ENCODE assay signal across 47 mouse cellular contexts in genomic region chr4:107240196-107240595, GRCm38 (mm10). TPM values are rescaled to one million over a fixed set of nuclear protein-coding genes. Genes with fewer than 3 reads are reported as not detected.
"Had no signal": no experiment of that assay in that cellular context is flagged by ENCODE, and none has a peak within 500 bp of the region (broad histone marks: within the 10 kb centered on the region; RNA-seq: fewer than 3 reads in every experiment).

No protein-coding gene starts in this region.

- ATAC-seq: hindbrain, embryonic 16.5 days; hindbrain, postnatal 0 days; inflammation-experienced regulatory T-cells, adult 6 months; intestine, embryonic 15.5 days; intestine, embryonic 16.5 days; intestine, postnatal 0 days had no signal

- H3K4me1 ChIP-seq: hindbrain, embryonic 10.5 days; hindbrain, embryonic 12.5 days had no signal

- H3K27me3 ChIP-seq: heart, embryonic 12.5 days; heart, embryonic 15.5 days; hindbrain, embryonic 12.5 days; hindbrain, embryonic 13.5 days; hindbrain, embryonic 15.5 days; intestine, embryonic 15.5 days; kidney, embryonic 15.5 days had no signal

- H3K4me3 ChIP-seq: heart, embryonic 10.5 days; heart, embryonic 12.5 days; heart, embryonic 13.5 days; heart, embryonic 15.5 days; hindbrain, embryonic 10.5 days; hindbrain, embryonic 12.5 days; hindbrain, embryonic 13.5 days; hindbrain, embryonic 15.5 days; intestine, embryonic 15.5 days; kidney, embryonic 15.5 days; layer of hippocampus, adult 2 months; left cerebral cortex, adult 2 months had no signal

- H3K4me2 ChIP-seq: heart, embryonic 11.5 days; heart, embryonic 12.5 days; heart, embryonic 13.5 days; heart, embryonic 15.5 days; hindbrain, embryonic 12.5 days; hindbrain, embryonic 13.5 days; hindbrain, embryonic 14.5 days; hindbrain, embryonic 15.5 days; intestine, embryonic 15.5 days; kidney, embryonic 15.5 days had no signal

- DNase-seq: heart, postnatal 10 days; heart, postnatal 14 days; heart, postnatal 36 days; kidney, adult 11 months; kidney, adult 18-20 months; kidney, adult 2 months; kidney, adult 8-10 months; kidney, adult 9 months; kidney, postnatal 10 days; kidney, postnatal 14 days; kidney, postnatal 25 days; kidney, postnatal 36 days; kidney, postnatal 4 days; layer of hippocampus, adult 9-11 months; layer of hippocampus, postnatal 36 days had no signal

- H3K9ac ChIP-seq: heart, embryonic 12.5 days; heart, embryonic 13.5 days; heart, embryonic 15.5 days; hindbrain, embryonic 12.5 days; hindbrain, embryonic 13.5 days; hindbrain, embryonic 14.5 days; hindbrain, embryonic 15.5 days; intestine, embryonic 15.5 days; kidney, embryonic 15.5 days had no signal

- H3K27ac ChIP-seq: heart, embryonic 10.5 days; heart, embryonic 13.5 days; heart, embryonic 15.5 days; hindbrain, embryonic 10.5 days; hindbrain, embryonic 12.5 days; hindbrain, embryonic 13.5 days; hindbrain, embryonic 14.5 days; hindbrain, embryonic 15.5 days; hindbrain, postnatal 0 days; intestine, embryonic 15.5 days; kidney, embryonic 15.5 days; kidney, postnatal 0 days; layer of hippocampus, adult 2 months; left cerebral cortex, adult 2 months had no signal

- H3K9me3 ChIP-seq: heart, embryonic 10.5 days; heart, embryonic 12.5 days; heart, embryonic 13.5 days; heart, embryonic 15.5 days; hindbrain, embryonic 10.5 days; hindbrain, embryonic 12.5 days; hindbrain, embryonic 13.5 days; hindbrain, embryonic 15.5 days; intestine, embryonic 15.5 days; kidney, embryonic 15.5 days had no signal

RNA-seq across cellular contexts. Expression of gene Ldlrad1, which starts 31.2 kb away (rescaled TPM):
- total RNA-seq: heart, postnatal 10 days; heart, postnatal 25 days; heart, postnatal 36 days; hindbrain, postnatal 0 days; layer of hippocampus, adult 18-20 months; layer of hippocampus, adult 2 months; layer of hippocampus, postnatal 10 days; layer of hippocampus, postnatal 25 days; layer of hippocampus, postnatal 36 days; left cerebral cortex, adult 18-20 months; left cerebral cortex, adult 2 months had no signal
- polyA plus RNA-seq: heart, embryonic 10.5 days; heart, embryonic 11.5 days; heart, embryonic 12.5 days; heart, embryonic 13.5 days; heart, embryonic 14.5 days; heart, embryonic 15.5 days; heart, embryonic 16.5 days; heart, postnatal 0 days; hindbrain, embryonic 10.5 days; hindbrain, embryonic 11.5 days; hindbrain, embryonic 12.5 days; hindbrain, embryonic 13.5 days; hindbrain, embryonic 14.5 days; hindbrain, embryonic 15.5 days; hindbrain, embryonic 16.5 days; hindbrain, postnatal 0 days; intestine, embryonic 14.5 days; intestine, embryonic 15.5 days; intestine, embryonic 16.5 days; intestine, postnatal 0 days; kidney, adult 2 months; kidney, embryonic 14.5 days; kidney, embryonic 15.5 days; kidney, embryonic 16.5 days; kidney, postnatal 0 days had no signal
